ENCODE assay signal across 8 mouse cellular contexts in the genomic region with DNA sequence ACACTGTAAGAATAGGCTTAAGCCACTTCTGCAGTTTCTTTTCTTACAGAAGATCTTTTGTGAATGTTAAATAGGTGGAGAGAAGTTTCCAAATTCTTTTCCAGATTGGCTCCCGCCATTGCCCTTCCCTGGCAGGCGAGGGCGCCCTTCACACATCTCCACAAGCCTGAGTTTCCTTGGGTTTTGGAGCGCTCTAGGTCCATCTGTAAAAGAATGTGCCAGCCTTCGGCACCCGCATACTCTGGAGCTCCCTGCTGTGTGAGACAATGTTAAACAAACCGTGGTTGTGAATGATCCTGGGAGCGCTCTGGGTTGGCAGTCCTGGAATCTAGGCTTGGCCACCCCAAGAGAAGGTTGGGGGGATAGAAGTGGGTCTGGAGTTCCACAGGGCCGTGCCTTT.
A peak's percentile ranks its signal among the peaks of the same experiment; 100 is the strongest.
DNase-seq lines count a peak whose midpoint lies in the region; ATAC-seq and TF ChIP-seq lines count a peak whose summit lies in the region.

No protein-coding gene starts in this region.

- no peak overlapping the region for H3K27ac ChIP-seq in kidney, postnatal 0 days

- H3K4me2 ChIP-seq in kidney, postnatal 0 days (ENCODE audit: low read length) = peak overlapping the region; percentile 59; the same call in 1 of the 2 replicates

- H3K9ac ChIP-seq in kidney, postnatal 0 days (ENCODE audit: low read depth, low read length) = no peak overlapping the region

- TF ChIP-seq CTCF in kidney, postnatal 0 days (IDR thresholded peaks at IDR 0.05; ENCODE audit: low read depth) = peak; percentile 46; the same call in 1 of the 2 replicates

- no peaks in the 10 kb centered on the region for H3K27me3 ChIP-seq in kidney, postnatal 0 days (ENCODE audit: insufficient read depth, low read length)

- WGBS in kidney, postnatal 0 days = 7% methylated on average over 9 of the region's 9 CpGs

- no peak overlapping the region for H3K4me3 ChIP-seq in kidney, postnatal 0 days (replicated peaks; ENCODE audit: low read depth, low read length)

- H3K9me3 ChIP-seq in kidney, postnatal 0 days (replicated peaks; ENCODE audit: low read length) = no peaks in the 10 kb centered on the region

- DNase-seq in kidney, postnatal 0 days (ENCODE audit: low spot score) = peak; percentile 14
- no peak for DNase-seq in kidney, adult 8-10 months
- DNase-seq in cerebellum, adult 9-11 months = peak; percentile 79
- DNase-seq in frontal cortex, postnatal 10 days (ENCODE audit: low spot score in 2 of 2) = peak; percentile 12 to 42
- DNase-seq in left cerebral cortex, adult 18-20 months (ENCODE audit: low spot score in 2 of 2) = peak; percentile 34 to 68
- peak; percentile 53 for DNase-seq in retina, embryonic 14.5 days (ENCODE audit: low spot score)
- no peak for DNase-seq in thymus, postnatal 14 days

- H3K36me3 ChIP-seq in kidney, postnatal 0 days (ENCODE audit: insufficient read depth, low read length) = no peaks in the 10 kb centered on the region

- peak; percentile 26; the same call in 1 of the 2 replicates for ATAC-seq in kidney, postnatal 0 days (replicated peaks; ENCODE audit: low FRiP score, low read depth)
- ATAC-seq in megakaryocyte-erythroid progenitor cell, adult 5-6 weeks (replicated peaks; ENCODE audit: low FRiP score, low TSS enrichment, poor library complexity, severe bottlenecking) = no peak

- H3K4me1 ChIP-seq in kidney, postnatal 0 days (replicated peaks; ENCODE audit: insufficient read depth, low read length) = no peaks in the 10 kb centered on the region

Comparison
In these comparisons a context has a peak if more than half of its experiments do, and no peak if none do; other contexts are left out.
1. DNase-seq: peak in kidney, postnatal 0 days (single experiment), cerebellum, adult 9-11 months (single experiment), frontal cortex, postnatal 10 days (2 of 2), left cerebral cortex, adult 18-20 months (2 of 2) and retina, embryonic 14.5 days (single experiment); none in kidney, adult 8-10 months (0 of 2) and thymus, postnatal 14 days (single experiment).